Mouse (Mus musculus): ENCODE data around the gene Cfdp1. TPM values are rescaled to one million over a fixed set of nuclear protein-coding genes. Genes with fewer than 3 reads are reported as not detected.

Cfdp1 gene
- polyA plus RNA-seq (2016; fragmentation: Nextera tagmentation; extraction: Ambion mirVana), result 192 and 212 TPM in 2 replicates

DNA sequence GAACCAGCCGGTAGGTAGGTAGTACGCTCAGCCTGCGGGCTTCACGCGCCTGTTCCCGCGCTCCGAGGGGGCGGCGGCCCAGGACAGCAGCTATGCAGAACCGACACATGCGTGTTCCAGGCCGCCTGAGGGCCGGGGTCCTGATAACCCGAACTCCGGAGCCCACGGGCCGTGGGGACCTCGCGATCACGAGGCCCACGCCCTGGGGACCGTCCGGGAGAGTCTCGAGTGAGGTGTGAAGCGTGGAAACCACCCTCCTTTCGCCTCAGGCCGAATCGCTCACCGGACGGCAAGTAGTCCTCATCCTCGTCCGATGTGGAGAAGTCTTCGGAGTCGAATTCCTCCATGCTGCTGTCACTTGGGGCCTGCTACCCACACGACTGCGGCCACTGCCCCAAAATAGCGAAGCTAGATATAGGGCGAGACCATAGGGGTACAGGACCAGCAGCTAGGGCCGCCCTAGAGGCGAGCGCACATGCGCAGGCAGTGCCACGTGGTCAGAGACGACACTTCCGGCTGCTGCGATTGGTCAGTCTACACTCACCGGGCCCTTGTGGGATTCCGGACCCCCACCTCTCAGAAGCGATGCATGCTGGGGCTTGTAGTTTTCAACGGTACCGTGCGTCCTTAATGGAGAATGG lies at the start of gene Cfdp1:
Gene Cfdp1 (minus strand): TSS at position 431 of the 641 bp plus-strand sequence.
- under 1% methylated on average over 53 of the region's 53 CpGs for WGBS
- H3K4me3 ChIP-seq, result peak within 1 kb of the TSS; percentile 91
- H3K4me1 ChIP-seq, result peaks cover 15% of the 10 kb centered on the region
- peak within 1 kb of the TSS; percentile 82 for H3K4me2 ChIP-seq (replicated peaks)
- H3K27ac ChIP-seq, result no peak within 1 kb of the TSS
- ATAC-seq (ENCODE audit: low FRiP score), result peak; percentile 100
- no peaks in the 10 kb centered on the region for H3K27me3 ChIP-seq
- no peaks in the 10 kb centered on the region for H3K9me3 ChIP-seq (replicated peaks)
- peak within 1 kb of the TSS; percentile 87 for H3K9ac ChIP-seq
- no peaks in the 10 kb centered on the region for H3K36me3 ChIP-seq

DNA sequence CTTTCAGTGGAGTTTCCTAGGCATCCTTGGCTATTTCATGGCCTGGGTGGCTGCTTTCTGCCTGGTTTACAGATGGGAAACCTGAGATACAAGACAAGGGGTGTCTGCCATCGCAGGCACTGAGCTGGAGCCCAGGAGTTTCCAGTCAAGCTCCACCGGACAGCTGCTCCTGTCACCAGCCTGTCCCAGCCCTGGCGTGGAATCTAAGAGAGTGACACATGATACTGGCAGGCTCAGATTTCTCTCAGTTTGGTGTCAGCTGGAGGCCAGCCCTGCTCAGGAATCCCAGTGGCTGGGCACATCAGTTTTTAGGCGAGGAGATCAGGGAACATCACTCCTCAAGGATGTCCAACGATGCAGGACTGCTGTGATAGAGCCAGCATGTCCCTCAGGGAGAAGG lies 48.0 kb upstream of the Cfdp1 start:
- no peak overlapping the region for H3K9ac ChIP-seq
- H3K27me3 ChIP-seq, result no peaks in the 10 kb centered on the region
- no peak overlapping the region for H3K4me2 ChIP-seq (replicated peaks)
- no peaks in the 10 kb centered on the region for H3K36me3 ChIP-seq
- H3K4me1 ChIP-seq, result peaks cover 2% of the 10 kb centered on the region; the same call in 1 of the 2 replicates
- H3K4me3 ChIP-seq, result no peak overlapping the region
- no peak overlapping the region for H3K27ac ChIP-seq
- no peaks in the 10 kb centered on the region for H3K9me3 ChIP-seq (replicated peaks)
- no peak for ATAC-seq (ENCODE audit: low FRiP score)
- WGBS, result 32% methylated on average over 5 of the region's 5 CpGs

DNA sequence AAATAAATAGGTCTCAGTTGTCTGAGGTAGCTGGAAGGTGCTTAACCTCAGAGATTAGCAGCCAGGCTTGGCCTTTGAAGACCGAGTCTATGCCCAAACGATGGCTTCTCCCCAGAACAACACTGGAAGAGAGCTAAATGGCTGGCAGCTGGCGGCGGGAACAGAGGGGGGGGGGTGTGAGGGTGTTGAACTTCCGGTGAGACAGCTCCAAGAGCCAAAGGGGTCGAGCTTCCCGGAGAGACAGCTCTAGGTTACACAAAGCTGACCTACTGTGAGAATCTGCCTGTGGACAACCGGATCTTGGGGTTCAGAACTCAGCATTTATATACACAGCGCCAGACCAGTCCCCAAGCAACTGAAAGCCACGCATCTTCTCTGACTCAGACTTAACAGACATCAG lies 44.5 kb upstream of the Cfdp1 start:
- ATAC-seq (ENCODE audit: low FRiP score), result no peak
- Histone ChIP-seq H3K4me2 (replicated peaks) (no peak overlapping the region), H3K27ac (no peak overlapping the region), H3K4me3 (no peak overlapping the region), H3K9ac (no peak overlapping the region), H3K9me3 (replicated peaks) (0 out of 2 replicates have a peak, but pooled peaks cover 3% of the 10 kb centered on the region), H3K36me3 (no peaks in the 10 kb centered on the region), H3K4me1 (peaks cover 2% of the 10 kb centered on the region; the same call in 1 of the 2 replicates), H3K27me3 (no peaks in the 10 kb centered on the region)
- WGBS, result 34% methylated on average over 10 of the region's 10 CpGs

DNA sequence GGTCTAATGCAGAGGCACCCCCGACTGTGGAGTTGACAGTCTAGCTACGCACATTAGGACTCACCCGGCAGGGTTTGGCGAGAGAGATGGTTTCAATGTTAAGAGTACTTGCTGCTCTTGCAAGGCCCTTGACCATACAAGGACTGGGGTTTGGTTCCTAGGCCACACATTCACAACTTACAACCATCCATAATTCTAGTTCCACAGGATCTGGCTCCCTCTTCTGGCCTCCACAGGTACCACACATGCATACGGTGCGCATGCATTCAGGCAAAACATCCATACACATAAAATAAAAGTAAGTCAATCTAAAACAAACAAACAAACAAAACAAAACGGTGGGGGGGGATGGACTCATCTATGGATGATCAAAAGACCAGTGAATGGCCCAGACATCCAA lies 40.9 kb upstream of the Cfdp1 start:
- 0 out of 2 replicates have a peak, but pooled peaks cover 3% of the 10 kb centered on the region for H3K9me3 ChIP-seq (replicated peaks)
- H3K4me1 ChIP-seq, result peaks cover 5% of the 10 kb centered on the region; the same call in 1 of the 2 replicates
- no peaks in the 10 kb centered on the region for H3K36me3 ChIP-seq
- H3K27ac ChIP-seq, result no peak overlapping the region
- ATAC-seq (ENCODE audit: low FRiP score), result no peak
- 82% methylated on average over 7 of the region's 7 CpGs for WGBS
- H3K9ac ChIP-seq, result no peak overlapping the region
- H3K27me3 ChIP-seq, result peaks cover 24% of the 10 kb centered on the region
- H3K4me3 ChIP-seq, result no peak overlapping the region
- H3K4me2 ChIP-seq (replicated peaks), result no peak overlapping the region

DNA sequence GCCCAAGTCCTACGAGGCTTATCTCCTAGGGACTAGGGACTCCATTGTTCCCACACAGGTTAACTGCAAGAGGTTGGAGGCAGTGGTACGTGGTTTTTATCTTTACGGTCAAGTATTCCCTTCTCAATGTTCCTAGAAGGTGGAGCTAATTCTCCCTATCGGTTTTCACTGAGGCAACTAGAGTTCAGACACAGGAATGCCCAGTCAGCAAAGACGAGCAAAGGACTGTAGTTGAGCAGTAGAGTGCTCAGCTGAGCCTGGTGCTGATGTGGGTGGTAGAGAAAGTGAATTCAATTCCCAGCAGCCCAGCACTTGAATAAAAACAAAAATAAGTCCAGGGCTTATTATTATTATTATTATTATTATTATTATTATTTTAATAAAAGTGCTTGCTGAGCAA lies 38.5 kb upstream of the Cfdp1 start:
- H3K9me3 ChIP-seq (replicated peaks), result 0 out of 2 replicates have a peak, but pooled peaks cover 3% of the 10 kb centered on the region
- H3K4me1 ChIP-seq, result peaks cover 8% of the 10 kb centered on the region; the same call in 1 of the 2 replicates
- no peak overlapping the region for H3K4me3 ChIP-seq
- ATAC-seq (ENCODE audit: low FRiP score), result no peak
- H3K9ac ChIP-seq, result no peak overlapping the region
- peaks cover 46% of the 10 kb centered on the region for H3K27me3 ChIP-seq
- H3K27ac ChIP-seq, result no peak overlapping the region
- no peak overlapping the region for H3K4me2 ChIP-seq (replicated peaks)
- WGBS, result 64% methylated on average over 5 of the region's 5 CpGs
- H3K36me3 ChIP-seq, result no peaks in the 10 kb centered on the region

DNA sequence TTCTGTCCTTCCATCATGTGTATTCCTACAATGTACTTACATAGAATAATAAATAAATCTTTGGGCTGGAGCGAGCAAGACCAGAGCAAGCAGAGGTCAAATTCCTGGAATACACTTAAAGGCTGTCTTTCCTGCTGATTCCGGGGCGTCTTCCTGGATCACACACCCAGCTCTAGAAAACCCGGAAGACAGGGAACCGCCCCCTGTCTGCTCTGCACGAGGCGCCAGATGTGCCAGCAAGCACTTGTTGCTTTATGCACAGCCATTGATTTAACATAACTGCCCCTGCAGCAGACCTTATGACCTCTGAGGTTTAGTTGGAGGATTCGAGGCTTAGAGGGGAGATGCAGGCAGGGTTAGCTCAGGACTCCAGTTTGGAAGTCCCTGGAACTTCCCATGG lies 37.9 kb upstream of the Cfdp1 start:
- Histone ChIP-seq H3K9ac (no peak overlapping the region), H3K9me3 (replicated peaks) (0 out of 2 replicates have a peak, but pooled peaks cover 3% of the 10 kb centered on the region), H3K4me2 (replicated peaks) (no peak overlapping the region), H3K27ac (no peak overlapping the region), H3K36me3 (no peaks in the 10 kb centered on the region), H3K27me3 (peaks cover 47% of the 10 kb centered on the region), H3K4me1 (peaks cover 8% of the 10 kb centered on the region; the same call in 1 of the 2 replicates), H3K4me3 (no peak overlapping the region)
- 39% methylated on average over 8 of the region's 8 CpGs for WGBS
- no peak for ATAC-seq (ENCODE audit: low FRiP score)

DNA sequence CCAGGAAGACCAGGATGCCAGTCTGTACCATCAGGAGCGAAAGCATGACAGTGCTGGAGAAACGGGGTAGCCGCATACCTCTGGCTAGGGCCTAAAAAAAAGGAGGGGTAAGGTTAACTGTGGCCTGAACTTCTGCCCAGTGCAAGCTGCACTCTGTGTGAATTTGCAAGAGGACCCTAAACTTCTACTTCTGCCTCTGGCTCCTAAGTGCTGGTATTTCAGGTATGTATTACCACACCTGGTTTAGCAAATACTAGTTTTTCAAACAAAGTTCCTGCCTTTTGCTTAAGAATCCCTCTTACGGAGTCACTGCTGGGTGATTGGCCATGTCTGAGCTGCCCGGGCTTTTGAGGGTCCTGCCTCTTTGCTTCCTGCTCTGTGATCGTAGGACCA lies 36.8 kb upstream of the Cfdp1 start:
- no peak overlapping the region for H3K4me2 ChIP-seq (replicated peaks)
- no peak overlapping the region for H3K9ac ChIP-seq
- peaks cover 8% of the 10 kb centered on the region; the same call in 1 of the 2 replicates for H3K4me1 ChIP-seq
- H3K4me3 ChIP-seq, result no peak overlapping the region
- H3K27ac ChIP-seq, result no peak overlapping the region
- 0 out of 2 replicates have a peak, but pooled peaks cover 3% of the 10 kb centered on the region for H3K9me3 ChIP-seq (replicated peaks)
- ATAC-seq (ENCODE audit: low FRiP score), result no peak
- H3K36me3 ChIP-seq, result no peaks in the 10 kb centered on the region
- 63% methylated on average over 6 of the region's 6 CpGs for WGBS
- H3K27me3 ChIP-seq, result peaks cover 47% of the 10 kb centered on the region

DNA sequence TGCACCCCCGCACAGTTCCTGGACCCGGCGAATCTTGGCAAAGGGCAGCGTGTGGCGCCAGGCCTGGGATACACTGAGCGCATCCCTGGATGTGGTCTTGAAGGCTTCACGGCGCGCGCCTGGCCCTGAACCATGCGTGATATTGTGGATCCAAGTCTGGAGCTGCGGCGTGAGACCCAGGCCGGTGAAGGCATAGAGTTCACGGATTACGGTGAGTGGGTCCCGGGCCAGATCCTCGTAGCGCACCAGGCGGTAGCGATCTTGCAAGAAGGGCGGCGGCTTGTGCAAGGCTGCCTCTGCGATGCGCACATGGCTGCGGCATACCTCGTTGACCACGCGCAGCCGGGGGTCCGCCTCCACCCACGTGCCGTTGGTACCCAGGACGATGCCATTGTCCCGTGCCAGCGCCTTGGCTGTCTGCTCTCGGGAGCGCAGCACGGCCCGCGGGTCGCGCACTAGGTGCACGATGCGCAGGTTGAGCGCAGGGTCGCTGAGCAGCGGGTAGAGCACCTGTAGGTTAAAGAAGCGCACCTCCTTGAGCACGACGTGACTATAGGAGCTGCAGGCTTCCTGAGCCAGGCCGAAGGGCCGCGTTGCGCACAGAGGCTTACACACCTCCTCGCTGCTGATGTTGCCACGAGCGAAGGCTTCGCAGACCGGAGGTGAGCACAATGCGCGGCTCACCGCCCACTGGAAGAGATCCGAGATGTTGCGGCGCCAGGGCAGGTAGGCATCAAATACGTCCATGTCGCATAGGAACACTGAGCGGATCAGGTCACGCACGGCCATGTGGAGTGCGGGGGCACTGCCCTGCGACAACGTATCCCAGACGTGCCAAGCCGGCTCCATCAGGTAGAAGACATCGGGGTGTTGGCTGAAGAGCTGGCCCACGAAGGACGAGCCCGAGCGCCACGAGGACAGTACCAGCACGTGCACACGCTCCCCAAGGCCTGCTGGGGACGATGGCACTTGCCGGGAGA lies 36.1 kb upstream of the Cfdp1 start:
- no peak overlapping the region for H3K9ac ChIP-seq
- WGBS, result 10% methylated on average over 86 of the region's 86 CpGs
- peak overlapping the region; percentile 47 for H3K4me2 ChIP-seq (replicated peaks)
- peaks cover 47% of the 10 kb centered on the region for H3K27me3 ChIP-seq
- H3K4me1 ChIP-seq, result peaks cover 8% of the 10 kb centered on the region; the same call in 1 of the 2 replicates
- H3K36me3 ChIP-seq, result no peaks in the 10 kb centered on the region
- 0 out of 2 replicates have a peak, but pooled peaks cover 3% of the 10 kb centered on the region for H3K9me3 ChIP-seq (replicated peaks)
- H3K27ac ChIP-seq, result no peak overlapping the region
- H3K4me3 ChIP-seq, result peak overlapping the region; percentile 26
- no peak for ATAC-seq (ENCODE audit: low FRiP score)

DNA sequence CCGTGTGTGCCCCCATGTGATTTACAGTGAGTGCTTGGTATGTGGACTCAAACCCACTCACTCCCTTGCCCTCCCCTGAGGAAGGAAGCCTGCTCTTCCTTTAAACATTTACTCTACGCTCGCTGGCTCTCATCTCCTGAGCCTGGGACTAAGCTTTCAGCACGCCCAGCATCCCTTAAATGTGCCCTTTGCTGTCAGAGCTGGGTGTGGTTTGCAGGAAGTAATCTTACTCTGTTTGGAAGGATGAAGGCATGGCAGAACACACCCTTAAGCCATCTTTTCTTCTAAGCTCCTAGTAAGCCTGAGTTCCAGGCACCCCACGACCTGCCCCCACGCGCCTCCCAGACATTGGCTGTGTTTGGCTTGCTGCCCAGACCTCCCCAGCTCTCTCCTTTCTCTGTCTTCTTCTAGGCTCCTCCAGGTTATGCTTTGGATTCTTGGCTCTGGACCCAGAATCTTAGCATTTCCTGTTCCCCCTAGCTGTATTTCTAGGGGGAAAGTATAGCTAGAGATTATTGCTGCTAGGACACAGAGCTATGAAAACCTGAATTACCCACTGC lies 34.1 kb upstream of the Cfdp1 start:
- H3K36me3 ChIP-seq, result no peaks in the 10 kb centered on the region
- 53% methylated on average over 7 of the region's 7 CpGs for WGBS

DNA sequence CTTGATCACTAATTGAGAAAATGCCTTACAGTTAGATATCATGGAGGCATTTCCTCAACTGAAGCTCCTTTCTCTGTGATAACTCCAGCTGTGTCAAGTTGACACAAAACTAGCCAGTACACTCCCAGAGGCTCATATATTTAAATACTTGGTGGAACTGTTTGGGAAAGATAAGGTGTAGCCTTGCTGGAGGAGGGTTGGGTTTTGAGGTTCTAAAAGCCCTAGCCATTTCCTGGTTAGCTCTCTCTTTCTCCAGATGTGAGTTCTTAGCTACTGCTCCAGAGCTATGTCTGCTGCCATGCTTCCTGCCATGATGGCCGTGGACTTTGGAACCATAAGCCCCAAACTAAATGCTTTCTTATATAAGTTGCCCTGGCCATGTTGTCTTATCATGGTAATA lies 33.4 kb upstream of the Cfdp1 start:
- WGBS, result 89% methylated on average over 1 of the region's 1 CpGs
- Histone ChIP-seq H3K4me2 (replicated peaks) (no peak overlapping the region), H3K27ac (no peak overlapping the region), H3K27me3 (peaks cover 47% of the 10 kb centered on the region), H3K4me1 (peaks cover 8% of the 10 kb centered on the region; the same call in 1 of the 2 replicates), H3K9ac (no peak overlapping the region), H3K36me3 (no peaks in the 10 kb centered on the region), H3K9me3 (replicated peaks) (no peaks in the 10 kb centered on the region), H3K4me3 (no peak overlapping the region)
- no peak for ATAC-seq (ENCODE audit: low FRiP score)

More for the DNA sequence above, 34.1 kb upstream of the Cfdp1 start:
- H3K4me1 ChIP-seq, result peaks cover 8% of the 10 kb centered on the region; the same call in 1 of the 2 replicates
- H3K27me3 ChIP-seq, result peaks cover 47% of the 10 kb centered on the region
- no peak overlapping the region for H3K4me3 ChIP-seq
- no peak overlapping the region for H3K27ac ChIP-seq
- no peaks in the 10 kb centered on the region for H3K9me3 ChIP-seq (replicated peaks)
- ATAC-seq (ENCODE audit: low FRiP score), result no peak
- H3K9ac ChIP-seq, result no peak overlapping the region
- no peak overlapping the region for H3K4me2 ChIP-seq (replicated peaks)

DNA sequence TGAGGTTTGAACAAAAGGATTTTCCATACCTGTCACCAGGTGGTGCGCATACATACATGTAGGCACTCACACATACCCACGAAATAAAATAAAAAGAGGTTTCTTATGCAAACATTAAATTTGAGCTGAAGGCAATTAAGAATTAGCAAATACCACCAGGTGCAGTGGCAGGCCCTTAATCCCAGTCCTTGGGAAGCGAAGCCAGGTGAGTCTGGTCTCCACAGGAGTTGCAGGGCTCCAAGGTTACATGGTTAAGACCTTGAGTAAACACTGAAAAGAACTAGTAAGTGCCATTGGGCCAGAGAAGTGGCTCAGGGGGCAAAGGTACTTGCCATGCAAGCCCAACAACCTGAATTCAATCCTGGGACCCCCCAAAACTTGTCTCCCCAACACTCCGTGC lies 29.5 kb upstream of the Cfdp1 start:
- Histone ChIP-seq H3K4me1 (no peaks in the 10 kb centered on the region), H3K4me2 (replicated peaks) (no peak overlapping the region), H3K9me3 (replicated peaks) (no peaks in the 10 kb centered on the region), H3K27me3 (peaks cover 11% of the 10 kb centered on the region), H3K9ac (no peak overlapping the region), H3K27ac (no peak overlapping the region), H3K4me3 (no peak overlapping the region), H3K36me3 (no peaks in the 10 kb centered on the region)
- no peak for ATAC-seq (ENCODE audit: low FRiP score)
- 87% methylated on average over 4 of the region's 4 CpGs for WGBS

DNA sequence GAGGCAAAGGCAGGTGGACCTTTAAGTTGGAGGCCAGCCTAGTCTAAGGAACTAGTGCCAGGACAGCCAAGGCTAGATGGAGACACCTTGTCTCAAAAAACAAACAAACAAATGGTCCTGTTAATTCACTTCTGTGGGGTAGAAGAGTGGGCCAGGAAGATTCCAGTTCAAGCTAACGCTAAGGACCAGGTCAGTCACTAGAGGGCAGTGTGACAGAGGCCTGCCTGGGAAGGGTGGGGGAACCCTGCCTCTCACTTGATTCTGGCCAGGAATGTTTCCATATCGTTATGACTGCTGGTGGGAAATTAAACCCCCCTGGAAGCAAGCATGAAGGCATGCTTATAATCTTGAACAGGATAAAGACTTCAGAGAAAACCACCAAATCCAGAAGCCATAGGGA lies 27.5 kb upstream of the Cfdp1 start:
- H3K4me3 ChIP-seq, result no peak overlapping the region
- WGBS, result 2% methylated on average over 2 of the region's 2 CpGs
- no peak overlapping the region for H3K4me2 ChIP-seq (replicated peaks)
- no peak overlapping the region for H3K27ac ChIP-seq
- H3K36me3 ChIP-seq, result no peaks in the 10 kb centered on the region
- no peaks in the 10 kb centered on the region for H3K9me3 ChIP-seq (replicated peaks)
- no peaks in the 10 kb centered on the region for H3K4me1 ChIP-seq
- no peak for ATAC-seq (ENCODE audit: low FRiP score)
- H3K27me3 ChIP-seq, result no peaks in the 10 kb centered on the region
- H3K9ac ChIP-seq, result no peak overlapping the region
